Mouse (Mus musculus) spleen, embryonic (tissue): ENCODE results near the gene Plcd3.

Source experiments
- CTCF ChIA-PET: fragments of 350-600 bp; sonication (Branson Sonifier 250); formaldehyde crosslinking; loops from one replicate; lab custom pipeline; 2022; lab: Charles Lee

Plcd3 gene

DNA sequence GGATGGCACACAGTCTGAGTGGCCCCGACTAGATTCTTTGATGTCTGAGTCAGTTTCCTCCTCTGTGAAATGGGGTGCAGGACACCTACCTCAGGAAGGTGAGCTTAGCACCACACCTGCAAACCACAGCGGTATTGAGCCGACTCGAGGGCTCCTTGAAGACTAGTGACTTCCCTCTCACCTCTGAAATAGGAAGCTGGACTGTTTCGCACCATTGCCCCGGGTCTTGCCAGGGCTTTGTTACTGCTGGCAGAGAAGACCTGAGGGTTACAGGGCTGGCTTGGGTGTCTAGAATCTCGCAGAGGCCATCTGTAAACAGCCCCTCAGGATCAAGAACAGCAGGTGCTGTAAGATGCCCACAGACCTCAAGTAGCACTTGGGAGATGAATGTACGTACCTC lies 1.1 kb downstream of the Plcd3 start:
- CTCF ChIA-PET, result interaction anchor here (0.6 to 1.0 kb wide), 2 partner anchors 59 to 83 kb away, joined by 3 to 9 read pairs; no protein-coding TSS in a partner anchor

DNA sequence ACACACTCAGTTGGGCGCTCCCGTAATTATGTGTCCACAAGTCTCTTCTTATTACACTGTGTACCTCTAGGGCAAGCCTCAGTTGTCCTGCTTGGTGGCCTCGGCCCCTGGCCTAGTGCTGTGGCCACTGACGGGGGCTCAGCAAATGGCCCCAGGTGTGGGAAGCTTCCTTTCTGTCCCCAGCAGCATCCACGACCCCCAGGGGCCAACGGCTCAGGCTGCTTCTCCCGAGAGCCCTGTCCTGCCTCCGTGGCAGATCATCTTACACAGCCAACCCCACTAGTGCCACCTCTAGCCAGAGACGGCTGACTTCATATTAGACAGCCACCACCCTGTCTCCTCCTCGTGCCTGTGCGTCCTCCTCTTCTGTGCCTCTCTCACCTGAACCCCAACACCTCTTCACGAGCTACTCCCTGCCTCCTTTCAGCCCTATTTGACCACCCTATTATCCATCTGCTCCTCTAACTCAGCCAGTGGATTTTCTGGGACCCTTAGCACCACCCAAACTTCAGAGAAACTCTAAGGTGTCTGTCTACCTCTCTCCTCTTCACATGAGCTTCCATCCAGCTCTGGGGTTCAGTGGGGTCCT lies 2.0 kb downstream of the Plcd3 start:
- CTCF ChIA-PET, result no interaction called here

DNA sequence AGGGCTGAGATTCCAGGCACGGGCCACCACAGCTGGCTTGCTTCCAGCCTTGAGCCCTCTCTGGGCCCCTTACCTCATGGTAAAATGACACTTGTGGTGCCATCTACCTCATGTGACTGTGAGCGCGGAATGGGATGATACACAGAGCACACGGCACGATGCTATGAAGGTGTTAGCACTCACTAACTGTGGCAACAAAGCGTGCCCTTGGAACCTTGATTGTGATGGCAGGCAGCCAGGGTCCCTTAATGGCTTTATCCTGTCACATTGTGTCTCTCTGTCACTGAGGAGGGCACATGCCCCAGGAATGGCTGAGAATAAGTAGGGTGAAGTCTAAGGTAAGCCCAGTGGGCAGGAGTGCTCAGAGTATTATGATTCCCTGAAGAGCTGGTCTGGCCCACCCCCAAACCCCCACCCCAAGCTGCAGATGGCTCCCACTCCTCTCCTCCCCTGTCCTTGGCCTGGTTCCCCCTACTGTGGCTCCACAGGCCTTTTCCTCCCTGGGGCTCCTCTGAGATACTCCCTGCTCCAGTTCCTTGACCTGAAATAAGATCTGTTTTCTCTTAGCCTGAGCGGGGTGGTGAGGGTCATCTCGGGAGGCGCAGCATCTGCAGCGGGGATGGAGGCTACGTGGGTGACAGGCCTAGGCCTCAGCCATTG lies 2.8 kb downstream of the Plcd3 start:
- CTCF ChIA-PET, result no interaction called here

DNA sequence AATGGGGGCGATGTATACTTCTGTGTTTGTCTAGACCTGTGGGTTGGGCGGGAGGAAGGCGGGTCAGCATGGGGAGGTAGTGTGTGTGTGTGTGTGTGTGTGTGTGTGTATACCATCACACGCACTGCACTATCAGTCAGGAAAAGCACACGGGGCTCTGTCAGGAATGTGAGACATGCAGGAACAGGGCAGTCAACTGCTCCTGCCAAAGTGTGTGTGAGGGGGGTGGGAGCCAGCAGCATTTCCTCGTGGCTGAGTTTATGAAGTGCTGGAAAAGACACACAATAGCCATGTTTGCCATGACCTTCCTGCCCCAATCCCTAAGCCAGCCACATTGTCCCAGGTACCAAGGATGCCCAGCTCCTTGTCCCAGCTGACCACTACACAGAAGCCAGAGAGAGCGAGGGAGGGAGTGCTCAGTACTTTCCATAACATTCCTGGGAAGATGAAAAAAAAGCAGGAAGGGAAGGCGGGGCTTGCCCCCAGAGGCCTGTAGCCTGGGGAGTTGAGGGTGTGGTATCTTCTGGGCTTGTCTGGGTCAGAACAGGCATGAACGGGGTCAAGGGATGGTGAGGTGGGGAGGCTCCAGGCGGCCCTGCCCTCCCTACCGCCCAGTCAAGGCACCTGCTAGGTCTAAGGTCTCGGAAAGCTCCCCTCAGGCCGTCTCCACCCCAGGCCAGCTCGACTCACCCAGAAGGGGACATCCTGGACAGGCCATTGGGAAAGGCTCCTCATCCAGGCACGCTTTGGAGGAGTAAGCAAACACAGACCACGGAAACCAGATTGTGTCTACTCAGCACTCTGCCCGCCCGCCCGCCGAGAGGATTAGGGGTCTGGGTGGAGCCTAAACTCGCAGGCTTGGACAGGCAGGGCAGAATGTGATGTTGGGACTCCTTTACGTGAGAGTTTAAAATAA lies 4.2 kb downstream of the Plcd3 start:
- CTCF ChIA-PET, result no interaction called here

DNA sequence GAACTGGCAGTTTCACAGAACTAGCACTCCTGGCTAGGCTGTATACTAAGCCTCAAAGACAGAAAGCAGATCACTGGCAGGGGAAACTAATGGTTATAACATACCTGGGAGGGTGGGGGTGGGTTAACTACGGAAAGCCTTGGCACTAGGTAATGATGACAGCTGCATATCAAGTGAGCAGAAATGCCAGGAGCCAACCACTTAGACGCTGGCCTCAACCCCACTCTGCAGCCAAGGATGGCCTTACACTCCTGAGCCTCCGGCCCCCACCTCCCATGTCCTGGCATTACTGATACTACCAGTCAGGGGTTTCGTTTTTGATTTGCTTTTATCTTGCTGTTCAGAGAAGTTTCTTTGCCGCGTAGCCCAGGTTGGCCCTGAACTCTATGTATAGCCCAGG lies 5.7 kb downstream of the Plcd3 start:
- CTCF ChIA-PET, result no interaction called here

DNA sequence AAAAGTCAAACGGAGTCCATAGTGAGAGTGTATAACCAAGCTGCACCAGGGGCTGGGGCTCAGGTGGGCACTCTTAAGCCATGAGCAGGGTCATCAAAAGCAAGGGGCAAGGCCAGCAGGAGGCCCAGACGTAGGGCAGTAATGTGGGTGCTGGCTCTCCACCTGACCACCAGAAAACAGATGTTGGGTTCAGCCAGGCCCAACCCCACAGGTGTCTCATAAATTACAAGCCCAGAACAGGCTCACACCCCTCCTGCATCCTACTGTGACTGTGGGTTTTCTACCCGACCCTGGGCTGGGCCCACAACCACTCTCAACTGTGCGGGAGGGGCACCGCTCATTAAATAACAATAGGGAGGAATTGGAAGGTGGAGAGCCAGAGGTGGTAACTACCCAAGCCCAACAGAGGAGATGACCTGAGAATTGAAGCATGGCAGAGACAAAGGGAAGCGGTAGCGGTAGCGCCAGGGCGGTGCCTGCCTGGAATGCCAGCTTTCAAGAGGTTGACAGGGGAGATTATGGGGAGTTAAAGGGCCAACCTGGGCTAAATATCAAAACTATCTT lies 6.3 kb downstream of the Plcd3 start:
- CTCF ChIA-PET, result no interaction called here

DNA sequence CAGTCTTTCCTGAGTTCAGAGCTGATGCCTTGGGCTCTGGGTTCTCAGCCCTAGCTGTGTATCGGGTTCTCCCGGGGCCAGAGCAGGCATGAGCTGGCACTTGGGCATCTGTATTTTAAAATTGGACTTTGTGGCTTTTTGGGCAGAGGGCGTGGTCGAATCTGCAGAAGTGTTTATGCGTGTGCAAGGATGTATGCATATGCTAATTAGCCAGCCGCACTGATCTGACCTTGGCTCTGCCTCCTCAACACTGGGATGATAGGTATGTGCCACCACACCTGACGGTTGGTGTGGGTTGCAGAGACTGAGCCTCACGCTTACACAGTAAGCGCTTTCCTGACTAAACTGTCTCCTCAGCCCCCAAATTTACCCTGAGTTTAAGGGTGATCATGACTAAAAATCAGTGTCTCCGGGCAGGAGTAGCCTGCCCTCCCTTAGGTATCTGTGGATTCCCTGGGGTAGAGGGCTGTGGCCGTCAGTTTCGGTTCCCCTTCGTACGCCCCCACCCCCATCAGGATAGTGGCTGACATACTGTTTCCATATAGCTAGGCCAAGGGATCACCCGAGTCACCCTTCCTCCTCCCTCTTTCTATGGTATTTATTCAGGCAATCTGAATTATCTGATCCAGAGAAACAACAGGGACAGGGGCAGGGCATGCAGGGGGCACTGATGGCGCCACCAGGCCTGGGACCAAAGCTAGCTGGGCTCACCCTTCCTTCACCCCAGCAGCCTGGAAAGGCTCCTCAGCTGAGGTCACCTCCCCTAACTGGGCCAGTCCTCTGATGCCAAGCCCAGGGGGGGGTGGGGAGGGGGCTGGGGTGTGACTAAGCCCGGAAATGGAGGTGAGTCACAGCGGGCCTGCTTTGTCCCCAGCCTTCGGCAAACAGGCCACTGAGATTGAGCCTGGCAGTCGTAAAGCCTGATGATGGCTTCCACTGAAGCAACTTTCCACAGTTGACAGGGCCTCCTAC lies 7.3 kb downstream of the Plcd3 start:
- CTCF ChIA-PET, result interaction anchor here (0.6 kb wide), 1 partner anchor 210 kb away, joined by 3 read pairs; no protein-coding TSS in a partner anchor

DNA sequence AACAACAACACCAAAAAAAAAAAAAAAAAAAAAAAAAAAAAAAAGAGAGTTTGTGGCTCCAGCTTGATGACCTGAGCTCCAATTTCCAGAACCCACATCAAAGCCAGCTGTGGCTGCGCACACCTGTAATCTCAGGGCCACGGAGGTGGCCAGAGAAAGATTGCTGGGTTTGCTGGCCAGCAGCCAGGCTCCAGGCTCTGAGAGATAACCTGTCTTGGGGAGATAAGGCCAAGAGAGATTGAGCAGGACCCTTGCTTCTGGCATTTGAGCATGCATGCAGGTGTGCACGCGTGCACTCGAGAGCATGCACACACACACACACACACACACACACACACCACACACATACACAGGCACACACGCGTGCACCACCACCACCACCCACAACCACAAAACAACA lies 8.2 kb downstream of the Plcd3 start:
- CTCF ChIA-PET, result no interaction called here

DNA sequence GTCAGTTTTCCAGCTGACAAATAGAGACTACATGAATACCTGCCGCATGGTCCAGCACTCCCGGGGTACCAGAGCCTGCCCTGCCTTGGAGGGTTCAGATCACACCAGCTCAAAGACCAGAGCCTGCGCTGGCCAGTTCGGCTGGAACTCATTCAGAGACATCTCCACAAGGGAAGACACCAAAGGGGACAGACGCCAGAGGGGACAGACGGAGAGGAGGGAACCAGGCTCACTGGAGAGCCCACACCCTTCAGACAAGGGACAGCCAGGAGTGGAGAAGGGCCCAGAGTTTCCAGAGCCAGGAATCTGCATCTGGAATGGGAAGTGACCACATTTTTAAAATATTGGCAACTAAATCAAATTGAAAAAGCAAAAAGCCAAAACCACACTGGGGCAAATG lies 19.8 kb downstream of the Plcd3 start:
- CTCF ChIA-PET, result no interaction called here

DNA sequence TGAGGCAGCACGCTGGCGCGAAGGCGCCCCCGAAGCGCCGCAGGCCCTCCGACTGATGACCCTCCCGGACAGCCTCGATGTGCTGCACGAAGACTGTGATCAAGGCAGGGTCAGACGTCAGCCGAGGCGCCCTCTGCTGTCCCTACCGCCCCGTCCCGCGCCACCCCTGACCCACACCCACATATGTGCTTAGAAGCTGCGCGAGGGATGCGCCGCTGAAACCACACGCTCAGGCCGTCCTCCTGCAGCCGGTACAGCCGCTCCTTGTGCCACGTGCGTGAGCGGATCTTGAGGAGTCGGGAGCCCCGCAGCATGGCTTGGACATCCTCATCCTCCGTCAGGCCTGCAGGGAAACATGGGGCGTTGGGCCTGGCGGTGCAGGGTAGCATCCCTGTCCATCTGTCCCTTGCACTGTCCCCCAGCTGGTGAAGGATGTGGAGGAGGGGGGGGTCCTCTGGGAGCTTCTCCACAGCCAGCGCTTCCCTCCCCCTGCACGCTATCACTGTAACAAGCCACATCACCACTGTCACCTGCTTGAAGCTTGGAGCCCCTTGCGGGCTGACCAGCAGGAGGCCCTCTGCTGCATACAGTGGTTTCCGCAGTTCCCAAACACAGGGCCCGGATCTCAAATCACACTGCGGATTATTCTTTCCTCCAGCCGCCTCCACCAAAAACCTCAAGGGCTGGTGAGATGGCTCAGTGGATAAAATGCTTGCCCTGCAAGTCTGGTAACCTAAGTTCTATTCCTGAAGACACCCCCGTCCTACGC lies 21.0 kb downstream of the Plcd3 start:
- CTCF ChIA-PET, result no interaction called here

DNA sequence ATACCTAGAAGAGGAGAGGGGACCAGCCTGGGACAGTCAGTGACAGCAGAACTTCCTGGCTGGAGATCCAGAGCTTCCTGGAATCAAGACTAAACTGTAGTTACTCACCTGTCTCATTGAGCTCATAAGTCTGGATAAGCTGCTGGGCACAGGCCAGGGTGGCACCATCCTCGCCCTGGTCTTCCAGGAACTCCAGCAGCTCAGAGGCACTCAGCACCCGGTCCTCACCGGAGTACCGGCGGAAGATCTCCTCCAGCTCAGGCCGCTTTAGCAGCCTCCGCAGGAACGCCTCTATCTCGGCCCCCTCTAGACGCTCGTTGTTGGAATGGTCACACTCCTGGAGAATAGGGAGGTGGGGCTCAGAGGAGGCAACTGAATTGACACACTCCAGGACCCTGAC lies 23.3 kb downstream of the Plcd3 start:
- CTCF ChIA-PET, result no interaction called here

DNA sequence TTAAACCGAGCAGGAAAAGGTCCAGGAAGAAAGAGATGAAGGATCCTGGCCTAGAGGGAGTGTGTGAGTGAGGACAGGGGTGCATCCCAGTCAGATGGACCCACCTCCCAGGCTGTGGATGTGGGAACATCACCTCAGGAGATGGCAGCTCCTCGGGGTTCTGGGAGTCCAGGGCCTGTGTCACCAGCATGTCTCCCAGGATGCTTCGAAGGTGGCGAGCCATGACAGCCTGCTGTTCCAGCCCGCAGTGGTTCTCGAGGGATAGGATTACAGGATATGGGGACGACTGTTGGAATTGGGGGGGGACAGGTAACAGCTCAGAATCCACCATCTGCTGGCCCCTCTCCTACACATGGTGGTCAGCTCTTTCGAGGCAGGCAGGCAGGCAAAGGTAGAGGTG lies 24.9 kb downstream of the Plcd3 start:
- CTCF ChIA-PET, result no interaction called here

DNA sequence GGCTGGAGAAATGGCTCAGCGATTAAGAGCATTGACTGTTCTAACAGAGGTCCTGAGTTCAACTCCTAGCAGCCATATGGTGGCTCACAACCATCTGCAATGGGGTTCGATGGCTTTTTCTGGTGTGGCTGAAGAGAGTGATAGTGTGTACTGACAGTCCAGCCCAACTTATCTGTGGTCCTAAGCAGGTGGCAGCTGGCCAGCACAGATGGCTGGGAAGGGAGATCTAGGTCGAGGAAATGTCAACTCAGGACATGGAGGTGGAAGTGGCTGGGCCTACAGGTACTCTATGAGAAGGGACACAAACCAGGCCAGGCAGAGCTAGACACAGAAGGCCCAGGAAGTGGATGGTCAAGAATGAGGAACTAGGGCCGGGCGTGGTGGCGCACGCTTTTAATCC lies 25.4 kb downstream of the Plcd3 start:
- CTCF ChIA-PET, result no interaction called here

DNA sequence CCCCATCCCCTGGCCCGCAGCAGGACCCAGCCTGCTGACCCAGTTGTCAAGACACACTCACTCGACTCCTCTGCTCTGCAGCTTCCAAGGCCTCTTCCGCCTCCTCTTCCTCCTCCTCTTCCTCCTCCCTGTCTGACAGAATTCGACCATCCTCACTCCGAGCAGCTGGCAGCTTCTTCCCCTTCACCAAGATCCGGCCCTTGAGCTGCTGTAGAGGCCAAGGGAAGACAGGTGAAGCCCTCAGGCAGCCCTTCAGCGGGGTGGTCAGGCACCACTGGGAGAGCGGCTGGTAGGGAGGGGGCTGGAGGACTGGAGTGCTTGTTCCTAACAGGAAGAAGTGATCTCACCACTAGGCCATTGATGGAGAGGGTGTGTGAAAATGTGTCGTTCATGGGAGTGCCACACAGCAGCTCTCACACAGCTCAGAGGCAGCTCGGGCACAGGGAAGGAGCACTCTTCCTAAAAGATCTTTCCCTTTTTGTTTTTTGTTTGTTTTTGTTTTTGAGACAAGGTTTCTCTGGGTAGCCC lies 26.6 kb downstream of the Plcd3 start:
- CTCF ChIA-PET, result no interaction called here

DNA sequence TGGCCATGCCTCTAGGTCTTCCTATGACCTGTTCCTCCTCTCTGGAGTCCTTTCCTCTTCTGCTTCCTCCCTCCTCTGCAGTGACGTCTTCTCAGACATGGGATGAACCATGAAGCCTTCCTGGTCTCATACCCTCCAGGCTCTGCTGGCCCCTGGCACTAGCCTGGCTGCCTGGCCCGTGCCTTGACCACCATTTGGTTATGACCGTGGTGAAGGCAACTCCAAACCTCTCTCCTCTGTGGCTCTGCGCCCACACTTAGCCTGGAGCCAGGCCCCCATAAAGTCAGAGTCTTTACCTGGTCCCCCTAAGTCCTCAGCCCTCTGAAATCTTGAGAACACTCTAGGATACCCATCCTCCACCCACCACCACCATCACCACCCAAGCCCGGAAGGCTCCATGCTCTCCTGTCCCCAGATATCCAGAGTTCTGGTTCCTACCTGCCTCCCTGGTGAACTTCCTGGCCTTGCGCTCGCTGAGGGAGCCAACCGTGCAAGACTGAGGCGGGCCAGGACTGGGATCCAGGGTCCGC lies 27.3 kb downstream of the Plcd3 start:
- CTCF ChIA-PET, result no interaction called here

DNA sequence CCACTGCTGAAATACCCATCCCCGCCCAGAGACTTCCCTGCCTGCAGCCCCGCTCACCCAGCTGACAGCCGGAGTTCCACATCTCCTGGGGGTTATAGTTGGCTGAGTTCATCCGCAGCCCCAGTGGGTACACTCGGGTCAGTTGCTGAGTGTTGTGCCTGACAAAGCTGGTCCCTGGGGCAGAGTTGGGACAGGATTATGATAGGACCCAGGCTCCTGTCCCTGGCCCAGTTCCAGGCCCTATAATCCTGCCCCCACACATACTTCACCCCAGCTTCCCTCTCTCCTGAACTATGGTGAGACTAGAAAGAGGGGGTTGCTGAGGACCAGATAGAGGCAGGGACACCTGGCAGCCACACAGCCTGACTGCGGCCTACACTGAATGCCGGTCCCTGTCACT lies 27.8 kb downstream of the Plcd3 start:
- CTCF ChIA-PET, result no interaction called here

DNA sequence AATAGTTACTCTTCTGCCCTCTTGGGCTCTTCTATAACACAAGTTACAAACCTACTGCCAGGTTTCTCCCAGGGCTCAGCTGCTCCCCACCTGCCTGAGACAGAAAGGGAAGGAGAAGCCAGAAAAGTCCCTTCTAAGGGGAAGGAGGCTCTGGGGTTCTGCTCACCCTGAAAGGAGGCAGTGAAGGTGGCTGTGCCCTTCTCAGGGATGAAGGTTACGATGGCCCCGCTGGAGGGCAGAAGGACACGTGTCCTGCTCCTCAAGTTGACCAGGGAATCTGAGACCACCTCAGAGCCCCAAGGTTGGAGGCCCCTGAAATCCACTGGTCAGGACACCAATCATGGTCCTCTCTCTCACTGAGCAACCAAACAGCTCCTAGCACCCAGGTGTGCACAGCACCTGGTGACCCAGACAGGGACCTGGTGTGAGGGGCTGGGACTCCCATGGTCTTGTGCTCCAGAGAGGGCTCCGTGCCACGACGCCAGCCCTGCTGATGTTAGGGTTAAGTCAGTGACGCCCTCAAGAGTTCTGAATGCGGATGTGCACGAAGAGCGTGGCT lies 31.1 kb downstream of the Plcd3 start:
- CTCF ChIA-PET, result no interaction called here

DNA sequence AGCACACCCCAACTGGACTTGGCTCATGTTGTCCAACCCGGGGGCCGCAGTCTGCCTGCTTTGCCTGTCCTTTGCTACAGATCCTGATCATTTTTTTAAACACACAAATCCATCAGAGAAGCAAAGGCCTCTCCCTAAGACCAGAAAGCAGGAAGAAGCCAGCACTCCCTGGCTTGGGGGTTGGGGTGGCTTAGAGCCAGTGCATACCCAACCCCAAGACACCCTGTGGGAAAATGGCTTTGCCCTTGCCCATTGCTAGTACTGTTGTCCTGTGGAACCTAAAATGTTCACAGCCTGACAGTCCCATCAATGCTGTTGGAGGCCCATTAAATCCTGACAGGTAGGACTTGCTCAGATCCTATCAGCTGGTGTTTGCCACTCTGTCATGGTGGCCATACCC lies 31.7 kb downstream of the Plcd3 start:
- CTCF ChIA-PET, result no interaction called here

DNA sequence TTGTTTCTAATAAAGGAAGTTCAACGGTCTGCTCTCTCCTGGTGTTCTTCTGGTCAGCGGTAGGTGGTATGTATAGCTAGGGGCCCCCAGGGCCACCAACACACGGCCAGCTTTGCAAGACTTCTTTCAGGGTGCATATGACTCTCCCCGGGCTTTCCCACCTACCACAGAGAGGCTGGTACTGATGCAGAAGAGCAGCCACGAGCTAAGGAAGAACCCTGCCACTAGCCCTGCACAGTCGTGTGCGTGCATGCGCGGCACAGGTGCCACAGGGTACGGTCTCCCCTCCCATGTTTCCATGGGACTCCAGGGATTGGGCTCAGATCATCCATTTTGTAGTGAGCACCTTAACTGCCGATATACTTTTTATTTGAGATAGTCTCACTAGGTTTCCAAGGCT lies 32.6 kb downstream of the Plcd3 start:
- CTCF ChIA-PET, result no interaction called here

DNA sequence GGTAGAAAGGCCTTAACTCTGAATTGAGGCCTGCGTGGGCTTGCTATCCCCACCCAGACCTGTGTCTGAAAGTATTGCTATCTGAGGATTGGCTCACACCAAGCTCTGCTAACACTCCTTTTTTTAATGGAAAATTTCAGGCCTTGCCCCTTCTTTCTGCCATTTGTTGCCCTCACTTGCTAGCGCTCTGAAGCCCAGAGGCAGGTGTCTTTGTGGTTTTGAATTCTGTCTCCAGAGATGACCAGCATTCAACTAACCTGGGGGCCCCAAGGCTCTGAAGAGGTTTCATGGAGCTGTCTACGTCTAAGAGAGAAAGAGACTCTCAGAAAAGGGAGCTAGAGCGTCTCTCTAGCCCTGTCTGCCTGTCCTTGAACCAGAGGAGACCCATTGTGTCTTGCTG lies 33.2 kb downstream of the Plcd3 start:
- CTCF ChIA-PET, result no interaction called here
